Mouse (Mus musculus): Measurements from ENCODE around the gene Insl5. TPM values are rescaled to one million over a fixed set of nuclear protein-coding genes. Genes with fewer than 3 reads are reported as not detected.

Gene Insl5
- total RNA-seq, 1 experiment, result not detected

DNA sequence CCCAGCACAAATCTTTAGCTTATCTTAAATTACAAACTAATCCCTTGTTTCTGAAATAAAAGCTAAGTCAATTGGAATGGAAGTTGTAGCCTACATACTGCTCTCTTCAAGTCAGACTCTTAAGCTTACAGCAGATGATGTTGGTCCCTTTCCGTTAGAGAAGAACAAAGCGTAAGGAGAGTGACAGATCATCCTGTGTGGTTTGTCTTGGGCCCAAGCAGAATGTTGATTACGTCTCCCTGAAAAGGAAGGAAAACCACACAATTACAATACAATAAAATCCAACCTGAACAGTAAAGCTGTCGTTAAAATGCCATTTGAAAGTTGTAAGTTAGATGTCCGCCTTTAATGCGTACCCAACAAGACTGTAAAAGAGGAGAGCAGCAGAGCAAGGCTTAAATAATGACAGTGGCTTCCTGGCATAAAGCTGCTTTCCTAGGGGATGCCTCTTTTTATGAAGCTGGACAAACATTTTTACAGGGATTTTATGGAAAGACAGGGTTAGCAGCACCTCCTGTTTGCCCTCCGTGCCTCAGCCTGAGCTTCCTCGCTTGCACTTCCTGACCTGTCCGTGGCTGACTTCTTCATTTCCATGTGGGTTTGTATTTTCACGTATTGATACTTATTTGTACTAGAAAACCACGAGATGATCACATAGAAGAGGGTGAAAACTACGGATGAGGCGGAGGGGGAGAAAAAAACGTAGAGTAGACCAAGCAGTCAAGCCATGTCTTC, 12.6 kb upstream of the Insl5 start:
- no peak for DNase-seq (ENCODE audit: low read depth, low spot score)
- no peak overlapping the region for H3K9ac ChIP-seq (ENCODE audit: insufficient read depth, low read depth, low read length, poor library complexity, severe bottlenecking)
- in situ Hi-C loops (cut with MboI; ENCODE audit: low sequenced_read_pairs in 2 of 2, unreplicated experiment in 2 of 2), result no loop called here
- H3K27ac ChIP-seq (ENCODE audit: insufficient read depth, low read depth, low read length, poor library complexity, severe bottlenecking), result no peak overlapping the region
- no peaks in the 10 kb centered on the region for H3K4me1 ChIP-seq (ENCODE audit: control insufficient read depth in 2 of 2, insufficient read depth in 2 of 2, low read length in 2 of 2, poor library complexity in 1 of 2)
- no peak overlapping the region for H3K4me3 ChIP-seq (ENCODE audit: insufficient read depth in 1 of 2, low read depth in 1 of 2, low read length in 2 of 2, poor library complexity in 1 of 2, severe bottlenecking in 1 of 2)
- no peaks in the 10 kb centered on the region for H3K9me3 ChIP-seq (ENCODE audit: control insufficient read depth, insufficient read depth, low read depth, low read length)
- TF ChIP-seq HCFC1 (IDR thresholded peaks at IDR 0.05; ENCODE audit: borderline replicate concordance, insufficient read depth, low read length) (no peak), CHD2 (IDR thresholded peaks at IDR 0.05; ENCODE audit: low read depth, low read length) (no peak), ZNF384 (IDR thresholded peaks at IDR 0.05; ENCODE audit: low read depth, low read length) (no peak), MAFK (IDR thresholded peaks at IDR 0.05; ENCODE audit: insufficient read depth, low read depth, low read length) (no peak), ZC3H11A (IDR thresholded peaks at IDR 0.05; ENCODE audit: borderline replicate concordance, low read depth, low read length) (no peak)
- no peaks in the 10 kb centered on the region for H3K36me3 ChIP-seq (ENCODE audit: control insufficient read depth, insufficient read depth, low read length, poor library complexity, severe bottlenecking)

GRCm38 (mm10) chr4:103028177-103029088, 1.8 kb upstream of the Insl5 start:
- Histone ChIP-seq H3K27ac (ENCODE audit: insufficient read depth, low read depth, low read length, poor library complexity, severe bottlenecking) (no peak overlapping the region), H3K4me3 (ENCODE audit: insufficient read depth in 1 of 2, low read depth in 1 of 2, low read length in 2 of 2, poor library complexity in 1 of 2, severe bottlenecking in 1 of 2) (no peak overlapping the region), H3K9me3 (ENCODE audit: control insufficient read depth, insufficient read depth, low read depth, low read length) (no peaks in the 10 kb centered on the region), H3K36me3 (ENCODE audit: control insufficient read depth, insufficient read depth, low read length, poor library complexity, severe bottlenecking) (no peaks in the 10 kb centered on the region), H3K4me1 (ENCODE audit: control insufficient read depth in 2 of 2, insufficient read depth in 2 of 2, low read length in 2 of 2, poor library complexity in 1 of 2) (no peaks in the 10 kb centered on the region), H3K9ac (ENCODE audit: insufficient read depth, low read depth, low read length, poor library complexity, severe bottlenecking) (no peak overlapping the region)
- in situ Hi-C loops (cut with MboI; ENCODE audit: low sequenced_read_pairs in 2 of 2, unreplicated experiment in 2 of 2), result no loop called here
- no peak for DNase-seq (ENCODE audit: low read depth, low spot score)
- TF ChIP-seq ZNF384 (IDR thresholded peaks at IDR 0.05; ENCODE audit: low read depth, low read length) (no peak), ZC3H11A (IDR thresholded peaks at IDR 0.05; ENCODE audit: borderline replicate concordance, low read depth, low read length) (no peak), CHD2 (IDR thresholded peaks at IDR 0.05; ENCODE audit: low read depth, low read length) (no peak), HCFC1 (IDR thresholded peaks at IDR 0.05; ENCODE audit: borderline replicate concordance, insufficient read depth, low read length) (no peak), MAFK (IDR thresholded peaks at IDR 0.05; ENCODE audit: insufficient read depth, low read depth, low read length) (no peak)

- Histone ChIP-seq H3K36me3 (ENCODE audit: control insufficient read depth, insufficient read depth, low read length, poor library complexity, severe bottlenecking) (no peaks in the 10 kb centered on the region), H3K4me3 (ENCODE audit: insufficient read depth in 1 of 2, low read depth in 1 of 2, low read length in 2 of 2, poor library complexity in 1 of 2, severe bottlenecking in 1 of 2) (no peak overlapping the region), H3K27ac (ENCODE audit: insufficient read depth, low read depth, low read length, poor library complexity, severe bottlenecking) (no peak overlapping the region), H3K4me1 (ENCODE audit: control insufficient read depth in 2 of 2, insufficient read depth in 2 of 2, low read length in 2 of 2, poor library complexity in 1 of 2) (no peaks in the 10 kb centered on the region), H3K9me3 (ENCODE audit: control insufficient read depth, insufficient read depth, low read depth, low read length) (no peaks in the 10 kb centered on the region), H3K9ac (ENCODE audit: insufficient read depth, low read depth, low read length, poor library complexity, severe bottlenecking) (no peak overlapping the region)
- TF ChIP-seq HCFC1 (IDR thresholded peaks at IDR 0.05; ENCODE audit: borderline replicate concordance, insufficient read depth, low read length), result no peak
- TF ChIP-seq CHD2 (IDR thresholded peaks at IDR 0.05; ENCODE audit: low read depth, low read length), result no peak
- no peak for TF ChIP-seq ZC3H11A (IDR thresholded peaks at IDR 0.05; ENCODE audit: borderline replicate concordance, low read depth, low read length)
- TF ChIP-seq MAFK (IDR thresholded peaks at IDR 0.05; ENCODE audit: insufficient read depth, low read depth, low read length), result no peak
- no peak for TF ChIP-seq ZNF384 (IDR thresholded peaks at IDR 0.05; ENCODE audit: low read depth, low read length)
- DNase-seq (ENCODE audit: low read depth, low spot score), result no peak
- in situ Hi-C loops (cut with MboI; ENCODE audit: low sequenced_read_pairs in 2 of 2, unreplicated experiment in 2 of 2), result no loop called here
These were observed 1.1 kb upstream of the Insl5 start for GRCm38 (mm10) chr4:103027745-103028144.

DNA sequence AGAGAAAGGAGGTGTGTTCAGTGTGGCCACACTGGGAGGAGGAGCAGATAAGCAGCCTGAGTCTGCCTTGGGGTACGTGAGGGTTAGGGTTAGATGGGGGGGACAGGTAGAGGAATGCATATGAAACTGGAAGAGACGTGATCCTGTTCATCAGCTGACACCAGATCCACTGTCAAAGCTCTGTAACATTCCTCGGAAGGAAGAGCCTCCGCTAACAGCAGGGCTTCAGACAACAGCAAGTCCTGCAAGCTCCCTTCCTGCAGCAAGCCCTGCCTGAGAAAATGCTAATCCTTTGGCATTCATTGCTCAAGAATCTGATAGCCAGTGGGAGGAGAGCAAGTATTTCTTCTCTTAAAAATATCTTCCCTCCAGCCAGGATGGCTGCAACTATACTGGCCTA, 13.2 kb downstream of the Insl5 start:
- H3K4me3 ChIP-seq (ENCODE audit: insufficient read depth in 1 of 2, low read depth in 1 of 2, low read length in 2 of 2, poor library complexity in 1 of 2, severe bottlenecking in 1 of 2), result no peak overlapping the region
- no peaks in the 10 kb centered on the region for H3K36me3 ChIP-seq (ENCODE audit: control insufficient read depth, insufficient read depth, low read length, poor library complexity, severe bottlenecking)
- no peak for TF ChIP-seq ZNF384 (IDR thresholded peaks at IDR 0.05; ENCODE audit: low read depth, low read length)
- TF ChIP-seq ZC3H11A (IDR thresholded peaks at IDR 0.05; ENCODE audit: borderline replicate concordance, low read depth, low read length), result no peak
- TF ChIP-seq CHD2 (IDR thresholded peaks at IDR 0.05; ENCODE audit: low read depth, low read length), result no peak
- no peak for TF ChIP-seq HCFC1 (IDR thresholded peaks at IDR 0.05; ENCODE audit: borderline replicate concordance, insufficient read depth, low read length)
- TF ChIP-seq MAFK (IDR thresholded peaks at IDR 0.05; ENCODE audit: insufficient read depth, low read depth, low read length), result no peak
- H3K4me1 ChIP-seq (ENCODE audit: control insufficient read depth in 2 of 2, insufficient read depth in 2 of 2, low read length in 2 of 2, poor library complexity in 1 of 2), result peaks cover 0 to 2% of the 10 kb centered on the region in 2 experiments; a peak in 1 of 4 replicates
- H3K9me3 ChIP-seq (ENCODE audit: control insufficient read depth, insufficient read depth, low read depth, low read length), result no peaks in the 10 kb centered on the region
- no peak overlapping the region for H3K27ac ChIP-seq (ENCODE audit: insufficient read depth, low read depth, low read length, poor library complexity, severe bottlenecking)
- no peak overlapping the region for H3K9ac ChIP-seq (ENCODE audit: insufficient read depth, low read depth, low read length, poor library complexity, severe bottlenecking)
- DNase-seq (ENCODE audit: low read depth, low spot score), result no peak
- in situ Hi-C loops (cut with MboI; ENCODE audit: low sequenced_read_pairs in 2 of 2, unreplicated experiment in 2 of 2), result no loop called here

Measured in ES-E14 (cell line).